Mouse (Mus musculus): ENCODE measurements around the gene Auts2.

- TF ChIP-seq CTCF (conservative IDR thresholded peaks at IDR 0.05; ENCODE audit: insufficient read depth, insufficient read length, low read depth, low read length): no peak
- no peak for TF ChIP-seq POLR2A (IDR thresholded peaks at IDR 0.05; ENCODE audit: low read depth, low read length)
Measured at GRCm38 (mm10) chr5:131646192-131646775, 896.9 kb downstream of the Auts2 start.

Data from kidney, adult 2 months (tissue).